Mouse (Mus musculus) left cerebral cortex, adult 11 months (tissue): ENCODE data around the gene Vcp.

Experiments
- DNase-seq: peaks from one replicate; pipeline ENCODE4 v3.0.0; 2022; ENCODE audit warnings: low spot score

The Vcp gene

DNA sequence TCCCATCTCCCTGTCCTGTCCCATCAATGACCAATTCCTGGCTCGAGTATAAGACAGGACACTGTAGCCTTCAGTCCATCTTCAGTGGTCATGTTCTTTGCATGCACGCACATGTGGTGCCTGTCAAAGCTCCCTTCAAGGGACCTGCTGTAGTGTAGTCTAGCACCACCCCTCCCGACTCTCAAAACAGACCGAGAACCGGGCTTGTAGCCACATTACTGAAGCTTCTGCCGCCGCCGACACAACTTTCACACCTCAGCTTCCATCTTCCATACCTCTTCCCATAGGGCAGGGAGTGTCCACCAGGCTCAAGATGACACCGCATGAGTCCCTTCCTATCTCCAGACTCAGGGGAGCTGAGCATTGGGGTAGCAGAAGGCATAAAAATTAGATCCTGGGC is 56.1 kb downstream of the Vcp start:
- DNase-seq: no peak

DNA sequence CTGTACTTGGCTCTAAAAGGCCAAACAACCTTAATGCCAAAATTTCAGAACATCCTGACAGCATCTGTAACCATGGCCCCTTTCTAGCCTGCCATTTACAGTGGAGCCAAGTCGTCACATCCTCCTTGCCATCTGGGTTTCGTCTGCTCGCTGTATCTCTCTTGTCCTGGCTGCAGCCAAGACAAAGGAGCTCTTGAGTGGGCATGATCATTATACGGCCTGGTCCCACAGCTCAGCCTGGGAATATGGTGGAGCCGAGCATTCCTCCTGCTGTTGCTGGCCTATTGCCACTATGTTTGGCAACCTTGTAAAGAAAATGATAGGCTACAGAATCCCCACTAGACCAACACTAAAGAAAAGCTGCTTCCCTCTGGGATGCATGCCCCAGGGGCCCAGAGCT is 57.0 kb downstream of the Vcp start:
- DNase-seq: no peak

DNA sequence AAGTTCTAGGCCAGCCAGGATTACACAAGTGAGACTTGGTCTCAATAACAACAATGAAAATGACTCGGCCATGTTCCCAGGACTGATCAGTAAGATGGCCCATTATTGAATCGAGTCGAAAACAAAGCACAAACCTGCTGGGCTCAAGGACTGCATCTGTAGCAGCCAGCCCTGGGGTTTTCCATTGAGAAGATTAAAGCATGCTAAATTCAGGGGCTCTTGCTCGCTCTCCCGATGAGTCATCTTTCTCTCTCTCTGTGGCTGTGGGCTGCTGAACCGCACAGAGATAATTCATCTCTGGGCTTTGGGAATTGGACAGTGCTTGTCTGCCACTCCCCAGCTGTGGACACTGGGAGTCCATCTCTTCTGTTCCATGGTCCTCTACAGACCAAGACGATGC is 58.9 kb downstream of the Vcp start:
- no peak for DNase-seq

DNA sequence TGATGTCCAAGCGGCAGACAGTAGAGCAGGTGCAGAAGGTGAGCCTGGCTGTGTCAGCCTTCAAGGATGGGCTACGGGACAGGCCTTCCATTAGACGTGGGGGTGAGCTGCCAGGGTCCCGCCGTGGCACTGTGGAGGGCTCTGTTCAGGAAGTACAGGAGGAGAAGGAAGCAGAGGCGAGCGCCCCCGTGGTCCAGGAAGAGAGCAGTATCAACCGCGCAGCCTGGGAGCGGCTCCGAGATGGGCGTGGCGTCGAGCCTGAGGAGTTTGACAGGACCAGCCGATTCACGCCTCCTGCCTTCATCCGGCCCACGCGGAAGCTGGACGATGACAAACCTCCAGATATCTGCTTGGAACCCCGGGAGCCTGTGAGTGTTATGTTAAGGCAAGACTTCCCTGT is 66.7 kb downstream of the Vcp start:
- DNase-seq: no peak

DNA sequence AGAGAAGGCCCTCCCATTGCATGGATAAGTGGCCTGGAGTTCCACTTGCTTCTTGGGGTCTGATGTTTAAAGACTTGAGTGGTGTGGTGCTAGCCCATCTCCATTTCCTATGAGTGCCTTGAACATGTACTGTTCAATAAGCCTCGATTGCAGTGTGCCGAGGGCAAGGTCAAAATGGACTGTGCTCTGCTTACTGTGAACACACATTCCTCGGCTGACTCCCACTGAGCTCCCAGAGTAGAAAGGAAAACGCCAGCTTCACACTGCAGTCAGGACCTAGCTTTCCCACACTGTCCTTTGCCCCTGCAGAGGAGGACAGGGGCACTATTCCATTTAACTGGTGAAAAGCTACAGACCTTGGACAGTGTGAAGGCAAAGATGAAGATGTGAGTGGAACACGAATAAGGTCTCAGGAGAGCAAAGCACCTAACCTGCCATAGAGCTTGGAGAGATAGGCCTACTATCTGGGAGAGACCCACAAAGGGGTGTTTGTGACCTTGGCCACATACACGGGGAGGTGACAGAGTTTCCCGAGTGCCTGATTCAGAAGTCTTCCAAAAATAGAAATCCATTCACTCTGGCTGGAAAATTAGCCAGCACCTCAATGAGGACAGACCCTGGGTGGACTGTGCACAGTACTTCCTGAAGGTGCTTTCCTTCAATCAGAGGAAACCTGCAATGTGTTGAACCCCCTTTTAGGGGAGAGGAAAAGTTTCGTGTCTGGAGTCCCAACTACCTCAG is 67.9 kb downstream of the Vcp start:
- no peak for DNase-seq
